Mouse (Mus musculus): Measurements from ENCODE around the gene Slc5a10.

Gene Slc5a10

GRCm38 (mm10) chr11:61705581-61705980 is 15.0 kb downstream of the Slc5a10 start:
- no peak for DNase-seq (ENCODE audit: low spot score in 2 of 2)

DNA sequence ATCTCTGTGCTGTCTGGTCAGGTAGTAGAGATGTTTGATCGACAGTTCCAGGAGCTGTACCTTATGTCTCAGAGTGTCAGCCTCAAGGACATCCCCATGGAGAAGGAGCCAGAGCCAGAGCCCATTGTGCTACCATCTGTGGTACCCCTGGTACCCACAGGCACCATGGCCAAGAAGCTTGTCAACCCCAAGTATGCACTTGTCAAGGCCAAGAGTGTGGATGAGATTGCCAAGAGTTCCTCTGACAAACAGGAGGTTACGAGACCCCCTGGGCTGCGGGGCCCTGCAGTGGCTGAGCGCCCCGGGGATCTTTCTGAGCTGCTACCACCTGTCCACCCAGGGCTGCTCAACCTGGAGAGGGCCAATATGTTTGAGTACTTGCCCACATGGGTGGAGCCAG is 18.1 kb downstream of the Slc5a10 start:
- DNase-seq (ENCODE audit: low spot score in 2 of 2) = no peak

DNA sequence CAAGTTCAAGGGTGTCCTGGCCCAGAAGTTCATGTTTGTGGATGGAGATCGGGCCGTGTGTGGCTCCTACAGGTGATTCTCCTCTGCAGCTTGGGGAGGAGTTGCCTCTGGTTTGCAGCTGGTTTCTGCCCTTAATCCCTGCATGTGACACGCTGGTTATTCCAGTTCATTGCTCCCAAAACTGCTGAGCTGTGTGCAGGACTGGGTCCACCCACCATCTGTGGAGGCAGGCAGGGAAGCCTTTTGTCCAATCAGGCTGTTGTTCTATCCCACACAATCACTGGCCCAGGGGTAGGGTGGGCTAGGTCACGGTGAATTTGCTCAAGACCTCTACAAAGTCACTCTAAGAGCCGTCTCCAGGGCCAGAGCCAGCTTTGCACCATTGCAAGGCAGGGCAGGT is 18.9 kb downstream of the Slc5a10 start:
- DNase-seq (ENCODE audit: low spot score in 2 of 2) = no peak

DNA sequence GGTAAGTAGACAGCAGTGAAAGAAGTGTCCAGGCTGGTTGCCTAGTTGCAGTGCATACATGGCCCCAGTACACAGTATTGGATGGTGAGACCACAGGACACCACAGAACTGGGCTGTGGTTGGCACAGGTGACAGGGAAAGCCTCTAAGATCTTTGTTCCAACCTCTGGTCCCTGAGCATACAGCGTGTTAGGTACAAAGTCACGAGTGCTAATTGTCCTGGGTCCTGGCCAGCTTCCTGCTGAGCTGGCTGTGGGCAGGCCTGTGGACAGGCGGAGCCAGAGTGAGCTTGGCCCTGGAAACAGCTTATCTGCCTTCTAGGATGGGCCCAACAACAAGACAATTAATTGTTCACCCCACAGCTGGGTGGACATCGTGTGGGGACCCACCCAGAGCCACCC is 20.7 kb downstream of the Slc5a10 start:
- DNase-seq (ENCODE audit: low spot score in 2 of 2) = no peak

- DNase-seq (ENCODE audit: low spot score in 2 of 2) = no peak
Measured at GRCm38 (mm10) chr11:61699460-61699859, 21.2 kb downstream of the Slc5a10 start.

GRCm38 (mm10) chr11:61698852-61699251 is 21.8 kb downstream of the Slc5a10 start:
- no peak for DNase-seq (ENCODE audit: low spot score in 2 of 2)

DNA sequence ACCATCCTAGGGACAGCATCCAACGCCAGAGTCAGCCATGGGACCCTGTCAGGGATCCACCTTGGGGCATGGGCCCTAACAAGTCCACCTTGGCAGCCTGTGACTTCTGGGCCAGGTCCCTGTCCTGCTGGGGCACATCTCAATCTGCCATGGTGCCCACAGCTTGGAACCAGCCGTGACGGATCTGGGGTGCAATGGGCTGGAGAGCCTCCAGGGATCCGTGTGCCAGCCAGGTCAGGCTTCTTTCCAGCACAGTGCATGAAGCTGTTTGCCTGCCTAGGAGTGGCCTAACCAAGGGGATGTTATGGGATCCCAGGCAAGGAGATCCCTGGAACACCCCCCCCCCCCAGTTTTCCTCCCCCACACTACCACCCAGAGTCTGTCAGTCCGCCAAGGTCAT is 27.6 kb downstream of the Slc5a10 start:
- DNase-seq (ENCODE audit: low spot score in 2 of 2) = no peak

DNA sequence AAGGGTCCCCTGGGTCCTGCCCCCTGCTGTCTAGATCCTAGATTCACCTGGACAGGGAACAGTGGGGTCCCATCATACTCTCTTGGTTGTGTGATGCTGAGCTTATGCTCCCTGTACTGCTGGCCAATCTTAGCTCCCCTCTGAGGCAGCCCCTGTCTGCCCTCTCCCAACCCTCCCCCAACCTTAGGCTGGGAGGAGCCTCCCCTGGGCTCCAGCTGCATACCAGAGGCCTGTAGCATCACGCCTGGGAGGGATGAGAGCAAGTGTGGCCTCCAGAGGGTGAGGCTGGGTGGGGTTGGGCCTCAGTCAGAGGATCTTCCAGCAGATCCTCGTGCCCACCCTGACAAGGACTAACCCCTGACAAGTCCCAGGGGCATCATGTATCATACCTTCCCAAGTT is 33.0 kb downstream of the Slc5a10 start:
- no peak for DNase-seq (ENCODE audit: low spot score in 2 of 2)

DNA sequence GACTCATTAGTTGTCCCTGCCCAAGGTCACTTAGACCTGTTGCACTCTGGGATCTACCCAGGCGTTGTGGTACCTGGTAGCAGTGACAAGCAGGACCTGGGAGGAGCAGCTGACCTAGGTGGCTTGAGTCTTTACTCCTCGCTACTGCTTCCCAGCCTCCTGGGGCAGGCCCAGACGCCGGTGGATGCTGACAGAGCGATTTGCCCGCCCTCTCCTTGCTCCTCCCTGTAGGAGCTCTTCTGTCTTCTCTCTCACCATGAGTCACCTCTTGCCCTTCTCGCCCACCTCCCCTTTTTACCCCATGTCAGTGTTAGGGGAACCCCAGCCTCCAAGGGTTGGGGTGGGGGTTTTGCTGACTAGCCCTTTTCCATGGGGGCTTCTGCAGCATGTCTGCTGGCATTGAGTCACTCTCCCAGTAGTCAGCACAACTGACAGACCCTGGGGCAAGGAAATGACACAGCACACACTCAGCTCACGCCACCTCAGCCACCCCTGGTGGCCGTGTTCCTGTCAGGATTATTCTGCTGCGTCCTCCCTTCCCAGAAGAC is 33.6 kb downstream of the Slc5a10 start:
- no peak for DNase-seq (ENCODE audit: low spot score in 2 of 2)

- DNase-seq (ENCODE audit: low spot score in 2 of 2) = no peak
Measured at GRCm38 (mm10) chr11:61686141-61686540, 34.5 kb downstream of the Slc5a10 start.

- no peak for DNase-seq (ENCODE audit: low spot score in 2 of 2)
Measured at GRCm38 (mm10) chr11:61685119-61685725, 35.4 kb downstream of the Slc5a10 start.

DNA sequence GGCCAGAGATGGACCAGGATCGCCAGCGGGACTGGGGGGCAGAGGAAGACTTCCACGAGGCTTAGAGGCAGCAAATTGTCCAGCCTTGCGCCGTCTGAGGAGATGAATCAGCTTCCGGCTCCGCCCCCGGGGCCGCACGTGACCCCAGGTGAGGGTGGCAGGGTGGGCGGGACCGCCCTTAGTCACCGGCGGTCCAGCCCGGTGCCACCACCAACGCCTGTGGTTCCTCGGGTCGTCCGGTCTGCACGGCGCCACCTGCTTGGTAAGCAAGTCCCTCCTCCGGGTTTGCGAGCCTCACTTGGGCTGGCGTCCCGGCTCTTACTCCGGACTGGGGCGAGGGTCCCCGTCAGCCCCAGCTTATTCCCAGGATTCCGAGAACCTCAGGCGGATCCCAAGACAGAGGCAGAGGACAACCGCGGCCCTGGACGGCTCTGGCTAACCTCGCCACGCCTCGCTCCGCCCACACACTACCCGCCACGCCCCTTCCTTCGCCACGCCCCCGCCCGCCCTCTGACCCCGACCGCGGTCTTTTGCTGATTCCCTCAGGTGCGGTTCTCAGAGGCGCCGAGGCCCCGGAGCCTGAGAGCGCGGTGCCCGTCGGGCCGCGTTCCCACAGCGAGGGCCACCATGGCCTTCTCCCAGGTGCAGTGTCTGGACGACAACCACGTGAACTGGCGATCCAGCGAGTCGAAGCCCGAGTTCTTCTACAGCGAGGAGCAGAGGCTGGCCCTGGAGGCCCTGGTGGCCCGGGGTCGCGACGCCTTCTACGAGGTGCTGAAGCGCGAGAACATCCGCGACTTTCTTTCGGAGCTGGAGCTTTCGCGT is 36.5 kb downstream of the Slc5a10 start, which contains the start of gene Fam83g:
TSS of gene Fam83g (plus strand) at position 185 of the 825 bp plus-strand sequence.
- DNase-seq (ENCODE audit: low spot score in 2 of 2) = no peak

DNA sequence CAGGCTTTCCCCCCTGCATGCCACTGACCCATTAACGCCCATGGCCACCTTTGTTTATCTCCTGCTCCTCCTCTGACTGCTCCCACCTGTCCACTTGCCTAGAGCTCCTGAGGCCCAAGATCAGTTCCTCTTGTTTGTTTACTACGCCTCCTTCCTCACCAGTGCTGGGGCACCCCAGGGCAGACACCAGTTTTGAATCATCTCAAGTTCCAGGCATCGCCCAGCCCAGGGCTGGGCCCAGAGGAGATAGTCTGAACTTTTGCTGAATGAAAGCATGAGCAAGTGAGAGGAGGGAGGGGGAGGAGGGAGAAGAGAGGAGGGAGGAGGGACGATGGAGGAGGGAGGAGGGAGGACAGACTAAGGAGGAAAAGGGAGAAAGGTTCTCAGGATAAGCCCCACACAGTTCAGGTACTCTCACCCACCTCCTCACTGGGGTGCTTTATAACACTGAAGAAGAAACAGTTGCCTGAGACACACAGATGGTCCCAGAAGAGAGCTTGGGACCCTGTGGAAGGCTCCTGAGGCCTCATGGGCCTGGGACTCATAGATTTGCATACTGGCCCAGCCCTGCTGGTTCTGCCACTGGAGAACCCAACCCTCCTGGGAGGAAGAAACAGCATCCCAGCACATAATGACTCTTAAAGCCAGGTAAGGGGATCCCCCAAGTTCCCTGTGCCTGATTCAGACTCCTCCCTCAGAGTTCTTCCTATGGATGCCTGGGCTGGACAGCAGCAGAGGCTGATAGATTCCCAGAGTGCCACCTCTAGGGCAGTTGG is 41.3 kb downstream of the Slc5a10 start:
- DNase-seq (ENCODE audit: low spot score in 2 of 2) = no peak

- DNase-seq (ENCODE audit: low spot score in 2 of 2) = no peak
Measured at GRCm38 (mm10) chr11:61677709-61678108, 42.9 kb downstream of the Slc5a10 start.

DNA sequence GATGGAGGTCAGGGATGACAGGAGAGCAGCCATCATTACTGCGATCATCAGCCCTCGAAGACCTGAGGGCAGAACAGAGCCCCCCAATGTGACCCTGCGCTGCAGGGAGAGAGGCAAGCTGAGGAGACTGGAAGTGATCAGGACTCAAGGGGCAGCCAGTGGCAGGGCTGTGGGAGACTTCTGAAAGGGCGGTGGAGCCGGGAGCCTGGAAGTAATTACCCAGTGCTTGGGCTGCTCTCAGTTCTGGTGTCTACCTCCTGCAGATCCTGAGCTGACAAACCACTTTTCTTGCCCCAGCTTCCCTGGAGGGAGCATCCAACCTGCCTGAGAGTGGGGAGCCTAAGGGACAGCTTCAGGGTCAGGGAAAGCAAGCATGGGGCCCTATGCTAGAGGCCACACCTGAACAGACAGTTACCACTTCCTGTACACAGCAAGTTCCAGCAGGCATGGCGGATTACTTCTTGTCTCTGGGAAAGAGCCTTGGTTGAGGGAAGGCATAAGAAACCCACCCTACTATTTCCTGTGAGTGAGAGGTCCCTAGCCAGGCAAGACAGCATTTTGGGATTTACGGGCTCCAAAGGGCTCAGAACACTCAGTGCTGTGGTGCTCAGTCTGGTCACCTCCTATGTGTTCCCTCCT is 44.3 kb downstream of the Slc5a10 start:
- no peak for DNase-seq (ENCODE audit: low spot score in 2 of 2)

- DNase-seq (ENCODE audit: low spot score in 2 of 2) = no peak
Measured at GRCm38 (mm10) chr11:61675332-61675731, 45.3 kb downstream of the Slc5a10 start.

DNA sequence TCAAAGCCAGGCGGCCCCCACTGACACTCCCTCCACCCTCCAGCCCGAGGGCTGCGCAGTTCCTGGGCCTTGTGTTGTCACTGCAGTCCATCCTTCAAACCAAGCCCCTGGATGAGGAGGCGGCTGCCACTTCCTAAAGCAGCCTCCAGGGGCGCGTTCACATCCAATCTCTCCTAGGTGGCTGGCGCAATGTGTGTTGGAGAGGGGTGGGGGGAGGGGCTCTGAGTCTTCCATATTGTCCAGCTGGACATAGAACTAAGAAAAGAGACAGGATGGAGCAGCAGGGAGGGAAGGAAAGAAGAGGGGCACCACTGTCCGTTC is 45.8 kb downstream of the Slc5a10 start:
- no peak for DNase-seq (ENCODE audit: low spot score in 2 of 2)

DNA sequence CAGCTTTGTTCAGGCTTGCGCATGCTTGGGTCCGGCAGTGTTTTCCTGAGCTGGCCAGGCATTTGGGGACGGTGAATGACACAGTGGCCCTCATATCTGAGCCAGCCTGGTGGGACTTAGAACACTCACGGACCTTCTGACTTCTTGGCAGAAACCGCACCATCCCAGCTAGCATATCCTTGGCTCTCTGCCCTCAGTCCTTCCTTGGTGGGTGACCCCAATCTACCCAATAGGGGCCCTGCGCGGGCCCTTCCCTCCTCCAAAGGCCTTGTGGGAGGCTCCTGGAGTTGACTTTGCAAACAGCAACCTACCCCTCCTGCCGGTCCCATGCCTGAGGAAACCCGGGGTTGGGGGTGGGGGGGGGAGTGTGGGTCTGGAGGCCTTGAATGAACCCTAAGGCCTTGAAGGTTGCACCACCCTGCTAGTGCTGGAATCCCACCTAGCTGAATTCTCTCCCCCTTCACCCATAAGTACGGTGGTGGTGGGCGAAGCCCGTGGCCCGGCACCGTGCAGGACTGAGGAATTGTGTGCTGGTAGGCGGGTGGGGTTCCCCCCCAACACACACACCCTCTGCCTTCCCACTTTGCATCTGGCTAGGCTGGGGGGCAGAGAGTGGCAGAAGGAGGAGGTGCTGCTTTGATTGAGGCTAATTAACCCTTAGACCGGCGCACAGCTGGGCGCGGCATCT is 46.3 kb downstream of the Slc5a10 start:
- no peak for DNase-seq (ENCODE audit: low spot score in 2 of 2)

GRCm38 (mm10) chr11:61673686-61674085 is 46.9 kb downstream of the Slc5a10 start:
- no peak for DNase-seq (ENCODE audit: low spot score in 2 of 2)

GRCm38 (mm10) chr11:61671781-61672383 is 48.7 kb downstream of the Slc5a10 start:
- no peak for DNase-seq (ENCODE audit: low spot score in 2 of 2)
